Mouse (Mus musculus) spleen, adult 2 months (tissue): Measurements from ENCODE around the gene Lrrc23. TPM values are rescaled to one million over a fixed set of nuclear protein-coding genes. Genes with fewer than 3 reads are reported as not detected.

ENCODE experiments used
- DNase-seq, 2 experiments: peaks; one replicate each; pipeline versions ENCODE4 v3.0.0 to v3.0.0-alpha.2; 2012 to 2021; ENCODE audit warnings: low spot score in 2 of 2, low read depth in 1 of 2
- H3K27ac ChIP-seq: fragments of 200-500 bp; 2 replicates; pipeline ENCODE4 v1.5.1; 2012; ENCODE audit warnings: low read length, inconsistent platforms; ENCODE audit not compliant: insufficient read depth
- H3K27me3 ChIP-seq: fragments of 200-500 bp; 2 replicates; pipeline ENCODE4 v1.6.1; 2012; ENCODE audit warnings: mild to moderate bottlenecking, moderate library complexity, low read length, inconsistent platforms; ENCODE audit not compliant: control insufficient read depth, insufficient read depth
- H3K36me3 ChIP-seq: fragments of 200-500 bp; 2 replicates; pipeline ENCODE4 v1.6.1; 2012; ENCODE audit warnings: mild to moderate bottlenecking, low read length, inconsistent platforms; ENCODE audit not compliant: control insufficient read depth, insufficient read depth
- H3K4me1 ChIP-seq: fragments of 200-500 bp; 2 replicates; pipeline ENCODE4 v1.6.1; 2011; ENCODE audit warnings: inconsistent platforms; ENCODE audit not compliant: control insufficient read depth, insufficient read depth, insufficient read length
- H3K4me3 ChIP-seq: fragments of 200-500 bp; 2 replicates; pipeline ENCODE4 v1.5.1; 2011; ENCODE audit warnings: mild to moderate bottlenecking, inconsistent platforms; ENCODE audit not compliant: insufficient read depth, insufficient read length; ENCODE audit errors: extremely low read depth
- CTCF ChIP-seq: fragments of 200-500 bp; IDR thresholded peaks from 2 replicates; pipeline ENCODE4 v1.5.1; 2011; ENCODE audit warnings: mild to moderate bottlenecking, inconsistent platforms; ENCODE audit not compliant: insufficient read depth, insufficient read length, insufficient replicate concordance; ENCODE audit errors: extremely low read depth
- POLR2A ChIP-seq: fragments of 200-500 bp; IDR thresholded peaks from 2 replicates; pipeline ENCODE4 v1.6.1; 2011; ENCODE audit warnings: low read depth, low read length, inconsistent platforms
- WGBS: fragments of 180-500 bp; shearing (Covaris S2); methylation state at CpG from one replicate; pipeline ENCODE4 v1.1.7; 2018; 5-methylcytosine and 5-hydroxymethylcytosine counted together
- polyA plus RNA-seq: library from polyadenylated mRNA; depleted of rRNA; stranded (reverse); fragments of >200 nt; gene quantifications from 2 replicates; pipeline ENCODE4 v1.2.3, GENCODE M21; 2012; rRNA removed

Lrrc23 gene
- polyA plus RNA-seq: 1.2 and 1.8 TPM in 2 replicates

DNA sequence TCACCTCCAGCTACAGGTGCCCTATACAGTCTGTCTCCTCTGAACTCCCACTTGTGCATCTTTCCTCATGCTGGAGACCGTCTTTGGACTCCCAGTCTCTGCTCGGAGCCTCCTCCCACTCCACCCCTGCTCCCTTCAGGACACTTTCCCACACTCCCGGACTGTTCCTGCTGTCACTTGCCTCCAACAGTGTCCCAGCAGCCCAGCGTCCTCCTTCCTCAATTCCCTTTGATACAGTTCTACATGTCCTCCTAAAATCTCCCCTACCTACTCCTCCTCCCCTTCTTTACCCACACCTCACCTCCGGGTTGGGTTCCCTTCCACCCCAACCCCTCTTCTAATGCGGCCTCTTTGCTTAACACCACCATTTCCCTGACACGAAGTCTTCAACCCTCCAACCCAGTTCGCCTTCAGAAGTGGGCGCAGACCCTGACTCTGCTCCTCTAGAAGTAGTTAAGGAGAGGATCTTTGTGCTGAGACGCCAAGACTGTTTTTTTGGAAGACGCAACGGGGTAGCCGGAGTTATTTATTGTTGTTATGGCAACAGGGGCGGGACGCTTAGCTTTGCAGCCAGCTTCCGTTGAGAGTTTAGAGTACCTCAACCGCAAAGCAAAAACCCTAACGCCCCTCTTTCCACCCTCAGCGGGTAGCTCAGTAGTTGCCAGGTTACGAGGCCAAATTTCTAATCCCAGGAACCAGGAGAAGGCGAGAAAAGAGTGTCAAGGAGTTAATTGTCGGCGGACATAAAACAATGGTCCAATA is at the start of gene Lrrc23:
Lrrc23 (minus strand) TSS at position 506 of the 762 bp plus-strand sequence.
- H3K4me1 ChIP-seq: peaks cover 12% of the 10 kb centered on the region; the same call in 1 of the 2 replicates
- no peaks in the 10 kb centered on the region for H3K27me3 ChIP-seq
- H3K27ac ChIP-seq: no peak within 1 kb of the TSS
- peak within 1 kb of the TSS; percentile 47; the same call in 1 of the 2 replicates for H3K4me3 ChIP-seq
- 6% methylated on average over 23 of the region's 23 CpGs for WGBS
- no peaks in the 10 kb centered on the region for H3K36me3 ChIP-seq
- DNase-seq: peak; percentile 51 to 64
- TF ChIP-seq CTCF (no peak), POLR2A (no peak)

- TF ChIP-seq POLR2A (no peak), CTCF (no peak)
- 22% methylated on average over 10 of the region's 10 CpGs for WGBS
- H3K4me3 ChIP-seq: peak overlapping the region; percentile 47; the same call in 1 of the 2 replicates
- H3K36me3 ChIP-seq: peaks cover 19% of the 10 kb centered on the region
- DNase-seq: no peak
- H3K27ac ChIP-seq: no peak overlapping the region
- no peaks in the 10 kb centered on the region for H3K27me3 ChIP-seq
- peaks cover 8% of the 10 kb centered on the region; the same call in 1 of the 2 replicates for H3K4me1 ChIP-seq
These were observed 48.6 kb upstream of the Lrrc23 start for GRCm38 (mm10) chr6:124828101-124828592.

DNA sequence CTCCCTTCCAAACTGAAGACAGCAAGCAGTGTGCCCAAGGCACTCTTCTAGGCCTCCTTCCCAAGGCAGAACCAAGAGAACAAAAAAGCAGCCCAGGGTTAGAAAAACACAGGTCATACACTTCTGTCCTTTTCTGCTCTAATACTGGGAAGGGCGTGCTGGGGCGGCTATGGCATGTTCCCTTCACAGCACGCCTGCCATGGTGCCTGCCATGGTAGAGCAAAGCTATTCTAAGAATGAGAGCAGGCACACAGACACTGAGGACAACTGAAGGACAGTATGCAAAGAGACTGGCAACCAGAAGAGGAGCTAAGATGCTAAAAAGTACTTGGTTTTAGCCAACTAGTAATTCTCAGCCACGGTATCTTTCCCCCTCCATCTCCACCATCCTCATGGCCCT is 42.5 kb upstream of the Lrrc23 start:
- no peaks in the 10 kb centered on the region for H3K4me1 ChIP-seq
- 97% methylated on average over 4 of the region's 4 CpGs for WGBS
- no peak for TF ChIP-seq CTCF
- no peak for TF ChIP-seq POLR2A
- H3K27me3 ChIP-seq: no peaks in the 10 kb centered on the region
- no peak overlapping the region for H3K27ac ChIP-seq
- no peak overlapping the region for H3K4me3 ChIP-seq
- no peak for DNase-seq
- H3K36me3 ChIP-seq: peaks cover 53% of the 10 kb centered on the region

GRCm38 (mm10) chr6:124820891-124821290 is 41.4 kb upstream of the Lrrc23 start:
- Histone ChIP-seq H3K36me3 (peaks cover 52% of the 10 kb centered on the region), H3K4me3 (no peak overlapping the region), H3K4me1 (no peaks in the 10 kb centered on the region), H3K27ac (no peak overlapping the region), H3K27me3 (no peaks in the 10 kb centered on the region)
- TF ChIP-seq CTCF: no peak
- DNase-seq: no peak
- WGBS: 89% methylated on average over 5 of the region's 5 CpGs

DNA sequence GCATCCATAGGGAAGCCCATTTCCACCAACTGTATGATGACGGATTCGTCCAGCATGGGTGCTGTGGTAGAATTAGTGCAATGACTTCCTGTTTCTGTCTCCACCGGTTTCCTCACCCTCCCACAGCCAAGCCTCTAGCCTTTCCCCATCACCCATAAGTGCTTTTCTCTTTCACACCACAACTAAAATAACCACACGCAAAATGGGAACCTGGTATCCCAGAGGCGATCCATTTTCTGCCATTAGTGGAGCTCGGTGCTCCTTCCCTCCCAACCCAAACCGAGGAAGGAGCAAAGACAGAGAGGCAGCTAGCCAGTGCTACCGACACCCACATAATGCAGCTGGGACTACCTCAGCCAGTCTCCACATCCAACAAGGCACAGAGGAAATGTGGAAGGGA is 38.4 kb upstream of the Lrrc23 start:
- Histone ChIP-seq H3K4me1 (0 out of 2 replicates have a peak, but pooled peaks cover 4% of the 10 kb centered on the region), H3K27ac (no peak overlapping the region), H3K27me3 (no peaks in the 10 kb centered on the region), H3K4me3 (no peak overlapping the region), H3K36me3 (peaks cover 33% of the 10 kb centered on the region)
- no peak for DNase-seq
- WGBS: 46% methylated on average over 8 of the region's 8 CpGs
- no peak for TF ChIP-seq CTCF
- TF ChIP-seq POLR2A: no peak

GRCm38 (mm10) chr6:124817563-124817962 is 38.0 kb upstream of the Lrrc23 start:
- DNase-seq: peak in 1 of 2 experiments; percentile 3
- Histone ChIP-seq H3K36me3 (peaks cover 30% of the 10 kb centered on the region), H3K4me3 (no peak overlapping the region), H3K4me1 (0 out of 2 replicates have a peak, but pooled peaks cover 4% of the 10 kb centered on the region), H3K27ac (no peak overlapping the region), H3K27me3 (no peaks in the 10 kb centered on the region)
- no peak for TF ChIP-seq POLR2A
- no peak for TF ChIP-seq CTCF
- WGBS: 94% methylated on average over 8 of the region's 8 CpGs

DNA sequence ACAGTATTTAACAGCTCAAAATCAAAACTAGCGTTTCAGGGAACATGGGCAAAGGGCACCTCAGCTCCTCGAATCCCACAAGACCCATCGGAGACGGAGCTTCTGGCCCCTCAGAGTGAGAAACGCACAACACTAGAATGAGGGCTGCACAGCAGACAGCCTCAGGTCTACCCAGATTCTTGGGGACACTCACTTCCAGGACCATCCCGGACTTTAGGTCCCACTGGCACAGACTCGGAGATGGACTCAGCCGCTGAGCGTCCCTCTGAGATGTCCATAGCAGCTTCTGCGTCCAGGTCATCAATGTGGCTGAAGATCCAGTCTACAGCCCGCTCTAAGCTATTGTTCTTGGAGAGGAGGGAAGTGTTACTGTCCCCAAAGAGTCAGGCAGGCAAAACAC is 37.6 kb upstream of the Lrrc23 start:
- TF ChIP-seq POLR2A (no peak), CTCF (no peak)
- 0 out of 2 replicates have a peak, but pooled peaks cover 4% of the 10 kb centered on the region for H3K4me1 ChIP-seq
- WGBS: 93% methylated on average over 11 of the region's 11 CpGs
- no peak overlapping the region for H3K27ac ChIP-seq
- DNase-seq: peak in 1 of 2 experiments; percentile 1
- no peak overlapping the region for H3K4me3 ChIP-seq
- H3K27me3 ChIP-seq: no peaks in the 10 kb centered on the region
- peaks cover 28% of the 10 kb centered on the region for H3K36me3 ChIP-seq
